Mouse (Mus musculus) frontal cortex, adult 2 months (tissue): ENCODE results near the gene Camta2. TPM values are rescaled to one million over a fixed set of nuclear protein-coding genes. Genes with fewer than 3 reads are reported as not detected.
A peak's percentile ranks its signal among the peaks of the same experiment; 100 is the strongest.

ENCODE experiments used
- DNase-seq, 2 experiments: peaks; one replicate each; pipeline ENCODE4 v3.0.0; 2022; ENCODE audit warnings: low spot score in 1 of 2; ENCODE audit errors: extremely low spot score in 1 of 2
- polyA plus RNA-seq: library from polyadenylated mRNA; depleted of rRNA; stranded (reverse); fragments of >200 nt; gene quantifications from 2 replicates; pipeline ENCODE4 v1.2.3, GENCODE M21; 2012; rRNA removed

Gene Camta2
- polyA plus RNA-seq, 1 experiment = 95.6 TPM

- no peak for DNase-seq
These were observed 61.0 kb downstream of the Camta2 start for GRCm38 (mm10) chr11:70626877-70627276.

GRCm38 (mm10) chr11:70625473-70625872, 62.4 kb downstream of the Camta2 start:
- DNase-seq = peak in 1 of 2 experiments; percentile 48

GRCm38 (mm10) chr11:70623053-70623742, 64.7 kb downstream of the Camta2 start:
- DNase-seq = no peak

GRCm38 (mm10) chr11:70621972-70622814, 65.7 kb downstream of the Camta2 start:
- no peak for DNase-seq

Other genes starting within 250 kb of the Camta2 start
- gene Med11, start 236.2 kb downstream of the Camta2 start, polyA plus RNA-seq = 15.8 and 17.3 TPM in 2 replicates
- 0.57 and 0.72 TPM in 2 replicates for gene Zmynd15, start 228.7 kb downstream of the Camta2 start, polyA plus RNA-seq
- gene Cxcl16, start 228.1 kb downstream of the Camta2 start, polyA plus RNA-seq = 3.2 and 3.7 TPM in 2 replicates
- gene Tm4sf5, start 182.9 kb downstream of the Camta2 start, polyA plus RNA-seq = 0.65 and 1.1 TPM in 2 replicates
- gene Vmo1, start 173.5 kb downstream of the Camta2 start, polyA plus RNA-seq = 1.6 and 4.3 TPM in 2 replicates
- gene Gltpd2, start 168.9 kb downstream of the Camta2 start, polyA plus RNA-seq = 0.13 TPM in 1 of 2 replicates, not detected in the other
- gene Psmb6, start 162.7 kb downstream of the Camta2 start, polyA plus RNA-seq = 245 and 249 TPM in 2 replicates
- gene Gm40193, start 155.2 kb downstream of the Camta2 start, polyA plus RNA-seq = not detected in 2 replicates
- gene Pld2, start 148.0 kb downstream of the Camta2 start, polyA plus RNA-seq = 23.4 and 28.6 TPM in 2 replicates
- 285 and 322 TPM in 2 replicates for gene Mink1, start 125.2 kb downstream of the Camta2 start, polyA plus RNA-seq
- not detected in 2 replicates for gene 4930544D05Rik, start 72.3 kb downstream of the Camta2 start, polyA plus RNA-seq
- gene Chrne, start 68.9 kb downstream of the Camta2 start, polyA plus RNA-seq = 0.30 and 0.42 TPM in 2 replicates
- not detected in 2 replicates for gene Gp1ba, start 49.0 kb downstream of the Camta2 start, polyA plus RNA-seq
- gene Rnf167, start 40.9 kb downstream of the Camta2 start, polyA plus RNA-seq = 119 and 125 TPM in 2 replicates
- gene Slc25a11, start 40.6 kb downstream of the Camta2 start, polyA plus RNA-seq = 132 and 138 TPM in 2 replicates
- gene Pfn1, start 33.5 kb downstream of the Camta2 start, polyA plus RNA-seq = 273 and 299 TPM in 2 replicates
- 23.9 and 28.4 TPM in 2 replicates for gene Eno3, start 30.9 kb downstream of the Camta2 start, polyA plus RNA-seq
- 93.4 and 104 TPM in 2 replicates for gene Spag7, start 18.7 kb downstream of the Camta2 start, polyA plus RNA-seq
- gene Inca1, start 12.1 kb upstream of the Camta2 start, polyA plus RNA-seq = 3.5 and 3.9 TPM in 2 replicates
- 45.2 and 48.5 TPM in 2 replicates for gene Kif1c, start 12.4 kb upstream of the Camta2 start, polyA plus RNA-seq
- gene Zfp3, start 76.1 kb upstream of the Camta2 start, polyA plus RNA-seq = 8.7 and 9.8 TPM in 2 replicates
- 0.08 TPM in 1 of 2 replicates, not detected in the other for gene Scimp, start 124.5 kb upstream of the Camta2 start, polyA plus RNA-seq
- 35.3 and 40.6 TPM in 2 replicates for gene Rabep1, start 156.7 kb upstream of the Camta2 start, polyA plus RNA-seq